Mouse (Mus musculus) macrophage (primary cell): Measurements from ENCODE around the gene Lmtk3. TPM values are rescaled to one million over a fixed set of nuclear protein-coding genes. Genes with fewer than 3 reads are reported as not detected.

Experiments used
- H3K27ac ChIP-seq: fragments of 350-480 bp; formaldehyde crosslinking; 2 replicates; pipeline ENCODE4 v1.9.0; 2021
- H3K36me3 ChIP-seq: fragments of 350-480 bp; formaldehyde crosslinking; 2 replicates; pipeline ENCODE4 v1.9.0; 2021; ENCODE audit errors: inconsistent target
- H3K4me3 ChIP-seq: fragments of 350-480 bp; formaldehyde crosslinking; 2 replicates; pipeline ENCODE4 v1.9.0; 2021; ENCODE audit errors: inconsistent target
- H3K79me2 ChIP-seq: fragments of 350-480 bp; formaldehyde crosslinking; 2 replicates; pipeline ENCODE4 v1.9.0; 2021; ENCODE audit errors: inconsistent target
- WGBS: methylation state at CpG from one replicate; pipeline ENCODE4 v1.1.7; 2026; ENCODE audit warnings: inconsistent platforms; ENCODE audit not compliant: missing documents; 5-methylcytosine and 5-hydroxymethylcytosine counted together
- polyA plus RNA-seq: library from polyadenylated mRNA; stranded (reverse); fragments of 250-400 nt; gene quantifications from 3 replicates; pipeline ENCODE4 v1.2.4, GENCODE M21; 2018; ENCODE audit warnings: inconsistent platforms

The Lmtk3 gene
- polyA plus RNA-seq, 1 experiment from 2014 or later = 0.06 TPM

GRCm38 (mm10) chr7:45765995-45766394, 17.5 kb upstream of the Lmtk3 start:
- H3K4me3 ChIP-seq = no peak overlapping the region
- no peaks in the 10 kb centered on the region for H3K36me3 ChIP-seq
- no peaks in the 10 kb centered on the region for H3K79me2 ChIP-seq
- H3K27ac ChIP-seq = no peak overlapping the region
- WGBS = 61% methylated on average over 8 of the region's 8 CpGs

GRCm38 (mm10) chr7:45766764-45767163, 16.8 kb upstream of the Lmtk3 start:
- 73% methylated on average over 5 of the region's 8 CpGs for WGBS
- no peaks in the 10 kb centered on the region for H3K79me2 ChIP-seq
- H3K36me3 ChIP-seq = no peaks in the 10 kb centered on the region
- no peak overlapping the region for H3K27ac ChIP-seq
- H3K4me3 ChIP-seq = no peak overlapping the region

- H3K79me2 ChIP-seq = no peaks in the 10 kb centered on the region
- H3K36me3 ChIP-seq = no peaks in the 10 kb centered on the region
- no peak overlapping the region for H3K27ac ChIP-seq
- no peak overlapping the region for H3K4me3 ChIP-seq
- WGBS = 95% methylated on average over 6 of the region's 6 CpGs
Measured at GRCm38 (mm10) chr7:45767500-45767899, 16.0 kb upstream of the Lmtk3 start.

- no peak overlapping the region for H3K4me3 ChIP-seq
- H3K79me2 ChIP-seq = no peaks in the 10 kb centered on the region
- WGBS = 83% methylated on average over 8 of the region's 8 CpGs
- H3K27ac ChIP-seq = no peak overlapping the region
- H3K36me3 ChIP-seq = no peaks in the 10 kb centered on the region
Measured at GRCm38 (mm10) chr7:45770427-45771082, 13.0 kb upstream of the Lmtk3 start.

GRCm38 (mm10) chr7:45771101-45771500, 12.4 kb upstream of the Lmtk3 start:
- no peaks in the 10 kb centered on the region for H3K79me2 ChIP-seq
- no peak overlapping the region for H3K4me3 ChIP-seq
- no peaks in the 10 kb centered on the region for H3K36me3 ChIP-seq
- no peak overlapping the region for H3K27ac ChIP-seq
- WGBS = 51% methylated on average over 4 of the region's 4 CpGs

GRCm38 (mm10) chr7:45775237-45775636, 8.3 kb upstream of the Lmtk3 start:
- Histone ChIP-seq H3K36me3 (no peaks in the 10 kb centered on the region), H3K4me3 (no peak overlapping the region), H3K79me2 (no peaks in the 10 kb centered on the region), H3K27ac (no peak overlapping the region)
- 86% methylated on average over 7 of the region's 7 CpGs for WGBS

- H3K36me3 ChIP-seq = no peaks in the 10 kb centered on the region
- WGBS = 12% methylated on average over 22 of the region's 22 CpGs
- no peaks in the 10 kb centered on the region for H3K79me2 ChIP-seq
- H3K4me3 ChIP-seq = no peak overlapping the region
- H3K27ac ChIP-seq = no peak overlapping the region
Measured at GRCm38 (mm10) chr7:45779081-45779641, 4.4 kb upstream of the Lmtk3 start.

- no peaks in the 10 kb centered on the region for H3K79me2 ChIP-seq
- WGBS = 61% methylated on average over 4 of the region's 4 CpGs
- no peaks in the 10 kb centered on the region for H3K36me3 ChIP-seq
- H3K27ac ChIP-seq = no peak overlapping the region
- H3K4me3 ChIP-seq = no peak overlapping the region
Measured at GRCm38 (mm10) chr7:45782271-45782670, 1.3 kb upstream of the Lmtk3 start.

- no peak within 1 kb of the TSS for H3K27ac ChIP-seq
- 40% methylated on average over 18 of the region's 20 CpGs for WGBS
- no peaks in the 10 kb centered on the region for H3K79me2 ChIP-seq
- peak within 1 kb of the TSS; percentile 17; the same call in 1 of the 2 replicates for H3K4me3 ChIP-seq
- H3K36me3 ChIP-seq = no peaks in the 10 kb centered on the region
Measured at GRCm38 (mm10) chr7:45784524-45785372, 1.2 kb downstream of the Lmtk3 start, which contains the start of gene Sult2b1. Gene Sult2b1 (minus strand): TSS chr7:45784669.

- Histone ChIP-seq H3K79me2 (no peaks in the 10 kb centered on the region), H3K36me3 (no peaks in the 10 kb centered on the region), H3K4me3 (no peak overlapping the region), H3K27ac (no peak overlapping the region)
- 5% methylated on average over 31 of the region's 42 CpGs for WGBS
Measured at GRCm38 (mm10) chr7:45785388-45786135, 2.0 kb downstream of the Lmtk3 start.

- no peak overlapping the region for H3K27ac ChIP-seq
- H3K4me3 ChIP-seq = no peak overlapping the region
- WGBS = 8% methylated on average over 12 of the region's 14 CpGs
- no peaks in the 10 kb centered on the region for H3K36me3 ChIP-seq
- H3K79me2 ChIP-seq = no peaks in the 10 kb centered on the region
Measured at GRCm38 (mm10) chr7:45786136-45786578, 2.6 kb downstream of the Lmtk3 start.

- H3K4me3 ChIP-seq = no peak overlapping the region
- H3K36me3 ChIP-seq = no peaks in the 10 kb centered on the region
- WGBS = 30% methylated on average over 17 of the region's 17 CpGs
- no peaks in the 10 kb centered on the region for H3K79me2 ChIP-seq
- H3K27ac ChIP-seq = no peak overlapping the region
Measured at GRCm38 (mm10) chr7:45786661-45787413, 3.3 kb downstream of the Lmtk3 start.

- 92% methylated on average over 16 of the region's 22 CpGs for WGBS
- Histone ChIP-seq H3K4me3 (no peak overlapping the region), H3K27ac (no peak overlapping the region), H3K36me3 (no peaks in the 10 kb centered on the region), H3K79me2 (no peaks in the 10 kb centered on the region)
Measured at GRCm38 (mm10) chr7:45787642-45788041, 4.1 kb downstream of the Lmtk3 start.

GRCm38 (mm10) chr7:45790721-45791120, 7.2 kb downstream of the Lmtk3 start:
- 51% methylated on average over 6 of the region's 6 CpGs for WGBS
- Histone ChIP-seq H3K27ac (no peak overlapping the region), H3K79me2 (no peaks in the 10 kb centered on the region), H3K4me3 (no peak overlapping the region), H3K36me3 (no peaks in the 10 kb centered on the region)
